Mouse (Mus musculus): ENCODE measurements at regions not wholly inside any gene's neighbourhood (a gene's known extent, or its start where the extent isn't known, plus 50 kb on each side); places are given as distances from the start of the nearest gene placed in this dataset.

DNA sequence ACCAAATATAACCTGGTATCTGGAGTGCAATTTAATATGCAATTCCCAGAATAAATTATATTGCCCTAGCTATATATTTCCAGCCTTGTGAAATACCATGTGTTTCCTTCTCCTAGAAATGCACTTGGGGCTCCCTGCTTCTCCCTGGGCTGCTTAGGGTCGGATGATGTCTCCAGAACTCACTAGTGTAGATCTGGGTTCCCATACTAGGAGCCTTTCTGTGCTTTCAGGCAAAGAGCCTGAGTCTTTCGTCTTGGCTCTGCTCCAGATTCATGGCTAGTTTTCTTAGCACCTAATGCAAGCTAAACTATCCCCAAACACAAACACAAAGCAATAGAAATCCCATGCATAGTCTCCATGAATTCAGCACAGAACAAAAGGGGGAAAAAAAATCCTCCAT is 106.8 kb downstream of the Atp6ap1l start:
- TF ChIP-seq EP300 (optimal IDR thresholded peaks at IDR 0.05): no peak
- TF ChIP-seq CTCF (IDR thresholded peaks at IDR 0.05; ENCODE audit: low read depth): no peak

Data from stomach, postnatal 0 days (tissue).